25 mouse cellular contexts compared by ENCODE assay signal in genomic region chr16:55889451-55889850, GRCm38 (mm10). TPM values are rescaled to one million over a fixed set of nuclear protein-coding genes. Genes with fewer than 3 reads are reported as not detected.
DNase-seq lines count a peak whose midpoint lies in the region; ATAC-seq lines count a peak whose summit lies in the region.
"Had no signal": no experiment of that assay in that cellular context is flagged by ENCODE, and none has a peak within 500 bp of the region (broad histone marks: within the 10 kb centered on the region; RNA-seq: fewer than 3 reads in every experiment).

No protein-coding gene starts in this region.

- no peak overlapping the region for H3K27ac ChIP-seq in kidney, embryonic 15.5 days
- H3K27ac ChIP-seq: forebrain, embryonic 10.5 days; heart, embryonic 15.5 days; hindbrain, embryonic 14.5 days; limb, embryonic 12.5 days; liver, embryonic 13.5 days; macrophage; midbrain, embryonic 15.5 days had no signal

- WGBS in kidney, embryonic 15.5 days = 86% methylated on average over 3 of the region's 3 CpGs

- ATAC-seq in kidney, embryonic 15.5 days (replicated peaks; ENCODE audit: low FRiP score) = no peak
- ATAC-seq: forebrain, embryonic 16.5 days; midbrain, embryonic 15.5 days had no signal

- peak; percentile 7 for DNase-seq in kidney, postnatal 14 days
- DNase-seq in 3T3-L1 (ENCODE audit: low read depth, low spot score) (peak; percentile 30), A20 (ENCODE audit: low read depth, low spot score) (peak; percentile 44), R1 (ENCODE audit: low read depth, low spot score) (peak; percentile 40)
- no peak for DNase-seq in embryo, embryonic 11 days
- no peak for DNase-seq in right cerebral cortex, adult 2 months (ENCODE audit: low spot score in 2 of 2)
- DNase-seq in left cerebral cortex, postnatal 36 days (ENCODE audit: low spot score in 2 of 2) = no peak
- DNase-seq: adrenal gland, adult 2 months; cerebellum, adult 11-12 months; cerebellum, postnatal 10 days; gastrocnemius, postnatal 25 days; heart, postnatal 36 days; liver, embryonic 13.5 days; right cerebral cortex, postnatal 14 days; spleen, adult 18-20 months; thymus, postnatal 14 days had no signal

- H3K4me2 ChIP-seq in kidney, embryonic 15.5 days = no peak overlapping the region
- H3K4me2 ChIP-seq: heart, embryonic 15.5 days; hindbrain, embryonic 14.5 days; limb, embryonic 12.5 days; liver, embryonic 13.5 days; midbrain, embryonic 15.5 days had no signal

- H3K27me3 ChIP-seq in kidney, embryonic 15.5 days = no peaks in the 10 kb centered on the region
- H3K27me3 ChIP-seq: CH12.LX; heart, embryonic 15.5 days; limb, embryonic 12.5 days; liver, embryonic 13.5 days; midbrain, embryonic 15.5 days had no signal

- no peak overlapping the region for H3K4me3 ChIP-seq in kidney, embryonic 15.5 days (replicated peaks)
- H3K4me3 ChIP-seq: forebrain, embryonic 10.5 days; heart, embryonic 15.5 days; limb, embryonic 12.5 days; liver, embryonic 13.5 days; midbrain, embryonic 15.5 days had no signal

- intact Hi-C loops in left cerebral cortex, postnatal 36 days (cut with DNase I) = no loop called here

- no peaks in the 10 kb centered on the region for H3K9me3 ChIP-seq in kidney, embryonic 15.5 days (replicated peaks)
- H3K9me3 ChIP-seq: forebrain, embryonic 10.5 days; heart, embryonic 15.5 days; limb, embryonic 12.5 days; liver, embryonic 13.5 days; midbrain, embryonic 15.5 days had no signal

- peaks cover 12% of the 10 kb centered on the region for H3K4me1 ChIP-seq in kidney, embryonic 15.5 days

- no peak overlapping the region for H3K9ac ChIP-seq in kidney, embryonic 15.5 days
- H3K9ac ChIP-seq: heart, embryonic 15.5 days; hindbrain, embryonic 14.5 days; limb, embryonic 12.5 days; liver, embryonic 13.5 days; midbrain, embryonic 15.5 days had no signal

- H3K36me3 ChIP-seq in kidney, embryonic 15.5 days = peaks cover 25% of the 10 kb centered on the region; the same call in 1 of the 2 replicates
- H3K36me3 ChIP-seq: heart, embryonic 15.5 days had no signal

RNA-seq across cellular contexts. Expression of gene Nxpe3, which starts 5.6 kb away (rescaled TPM):
- polyA plus RNA-seq in kidney, embryonic 15.5 days (2015; fragmentation: Nextera tagmentation; extraction: Ambion mirVana) = 1.6 and 1.9 TPM in 2 replicates
- 10 to 100 TPM in 1 of 2 experiments, 1 to 10 TPM in 1; 9.9 to 11.4 TPM for total RNA-seq in left cerebral cortex, postnatal 36 days (2021)

RNA-seq across cellular contexts. Expression of gene Cep97, which starts 45.2 kb away (rescaled TPM):
- polyA plus RNA-seq in kidney, embryonic 15.5 days (2015; fragmentation: Nextera tagmentation; extraction: Ambion mirVana) = 13.0 and 13.7 TPM in 2 replicates
- total RNA-seq in left cerebral cortex, postnatal 36 days (2021) = 10 to 100 TPM; 11.3 to 14.7 TPM

RNA-seq across cellular contexts. Expression of gene Nfkbiz, which starts 50.8 kb away (rescaled TPM):
- polyA plus RNA-seq in kidney, embryonic 15.5 days (2015; fragmentation: Nextera tagmentation; extraction: Ambion mirVana) = 3.8 and 4.3 TPM in 2 replicates
- 1 to 10 TPM; 2.9 to 3.8 TPM for total RNA-seq in left cerebral cortex, postnatal 36 days (2021)

Comparison
In these comparisons a context has a peak if more than half of its experiments do, and no peak if none do; other contexts are left out.
1. DNase-seq: peak in kidney, postnatal 14 days (single experiment), 3T3-L1 (single experiment), A20 (single experiment) and R1 (single experiment); none in embryo, embryonic 11 days (single experiment), right cerebral cortex, adult 2 months (0 of 2) and left cerebral cortex, postnatal 36 days (0 of 2).